Mouse (Mus musculus): ENCODE measurements around the gene Rassf1. TPM values are rescaled to one million over a fixed set of nuclear protein-coding genes. Genes with fewer than 3 reads are reported as not detected.
A peak's percentile ranks its signal among the peaks of the same experiment; 100 is the strongest.

Rassf1 gene
- polyA plus RNA-seq, 1 experiment from 2014 or later = 52.5 TPM

DNA sequence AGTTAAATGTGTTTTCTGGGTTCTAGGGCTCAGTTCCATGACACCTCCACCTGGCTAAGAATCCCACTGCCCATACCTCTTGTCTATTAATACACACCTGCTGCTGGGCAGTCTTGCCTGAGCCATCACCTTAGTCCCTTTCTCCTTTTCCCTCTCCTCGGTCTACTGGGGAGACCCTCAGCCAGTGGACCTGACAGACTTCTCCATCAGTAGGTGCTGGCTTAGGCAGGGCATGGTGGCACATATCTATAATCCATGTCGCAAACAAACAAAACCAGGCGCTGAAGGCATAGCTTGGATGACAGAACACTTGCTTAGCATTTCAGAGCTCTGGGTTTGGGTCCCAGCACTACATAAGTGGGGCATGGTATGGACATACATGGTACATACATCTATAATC, 12.6 kb upstream of the Rassf1 start:
- Histone ChIP-seq H3K36me3 (ENCODE audit: control insufficient read depth, insufficient read depth, low read length) (peaks cover 18% of the 10 kb centered on the region), H3K4me2 (ENCODE audit: low read depth, low read length) (no peak overlapping the region), H3K4me3 (ENCODE audit: low read length) (no peak overlapping the region), H3K4me1 (ENCODE audit: control insufficient read depth, insufficient read depth, low read length) (peaks cover 39% of the 10 kb centered on the region), H3K9me3 (ENCODE audit: control insufficient read depth, low read length) (no peaks in the 10 kb centered on the region), H3K27me3 (replicated peaks; ENCODE audit: control insufficient read depth, insufficient read depth, low read length) (no peaks in the 10 kb centered on the region), H3K27ac (ENCODE audit: low read length) (no peak overlapping the region), H3K9ac (ENCODE audit: low read depth, low read length) (no peak overlapping the region)
- no peak for ATAC-seq
- WGBS = 83% methylated on average over 3 of the region's 3 CpGs

DNA sequence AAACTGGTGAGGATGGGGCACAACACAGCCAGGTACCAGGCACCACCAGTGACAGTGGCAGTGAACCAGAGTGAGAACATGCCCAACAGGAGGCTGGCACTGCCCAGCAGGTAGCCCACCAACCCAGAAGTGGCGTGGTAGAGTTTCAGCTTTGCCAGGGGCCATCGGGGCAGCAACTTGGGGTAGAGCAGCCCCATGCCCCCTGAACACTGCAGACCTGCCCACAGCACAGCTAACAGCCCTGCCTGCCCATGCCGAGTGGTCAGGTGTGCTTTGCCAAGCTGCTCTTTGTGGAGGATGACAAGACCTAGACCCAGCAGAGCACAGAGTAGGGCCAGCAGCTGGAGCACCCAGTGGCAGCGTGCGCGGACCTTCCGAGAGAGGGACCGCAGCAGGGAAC, 11.4 kb upstream of the Rassf1 start:
- H3K36me3 ChIP-seq (ENCODE audit: control insufficient read depth, insufficient read depth, low read length) = peaks cover 20% of the 10 kb centered on the region
- ATAC-seq = no peak

DNA sequence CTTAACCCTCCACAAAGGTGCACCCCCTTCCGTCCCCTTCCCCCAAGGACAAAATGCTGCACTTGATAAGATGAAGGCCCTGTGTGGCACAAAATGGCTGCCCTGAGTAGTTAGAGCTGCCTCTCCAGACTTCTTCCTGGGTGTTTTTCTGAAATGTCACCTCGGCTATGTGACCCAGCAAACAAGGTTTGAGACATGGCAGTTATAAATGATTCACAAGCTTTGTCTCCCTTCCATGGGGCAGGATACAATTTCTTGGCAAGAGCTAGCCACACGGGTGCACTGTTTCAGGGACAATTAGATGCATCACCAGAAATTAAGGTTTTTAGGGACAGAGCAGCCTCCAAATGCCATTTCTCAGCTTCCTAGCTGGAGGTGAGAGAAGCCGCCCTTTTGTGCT, 10.9 kb upstream of the Rassf1 start:
- ATAC-seq = no peak
- H3K27me3 ChIP-seq (replicated peaks; ENCODE audit: control insufficient read depth, insufficient read depth, low read length) = no peaks in the 10 kb centered on the region
- WGBS = 76% methylated on average over 4 of the region's 4 CpGs
- no peak overlapping the region for H3K27ac ChIP-seq (ENCODE audit: low read length)
- H3K9ac ChIP-seq (ENCODE audit: low read depth, low read length) = no peak overlapping the region; the same call in 1 of the 2 replicates
- H3K9me3 ChIP-seq (ENCODE audit: control insufficient read depth, low read length) = no peaks in the 10 kb centered on the region
- no peak overlapping the region for H3K4me2 ChIP-seq (ENCODE audit: low read depth, low read length)
- peaks cover 21% of the 10 kb centered on the region for H3K36me3 ChIP-seq (ENCODE audit: control insufficient read depth, insufficient read depth, low read length)
- H3K4me3 ChIP-seq (ENCODE audit: low read length) = no peak overlapping the region
- H3K4me1 ChIP-seq (ENCODE audit: control insufficient read depth, insufficient read depth, low read length) = peaks cover 36% of the 10 kb centered on the region

More for the DNA sequence above, 11.4 kb upstream of the Rassf1 start:
- no peak overlapping the region for H3K4me2 ChIP-seq (ENCODE audit: low read depth, low read length)
- no peaks in the 10 kb centered on the region for H3K27me3 ChIP-seq (replicated peaks; ENCODE audit: control insufficient read depth, insufficient read depth, low read length)
- 96% methylated on average over 8 of the region's 8 CpGs for WGBS
- no peak overlapping the region for H3K27ac ChIP-seq (ENCODE audit: low read length)
- no peak overlapping the region for H3K9ac ChIP-seq (ENCODE audit: low read depth, low read length)
- H3K9me3 ChIP-seq (ENCODE audit: control insufficient read depth, low read length) = no peaks in the 10 kb centered on the region
- H3K4me3 ChIP-seq (ENCODE audit: low read length) = no peak overlapping the region
- H3K4me1 ChIP-seq (ENCODE audit: control insufficient read depth, insufficient read depth, low read length) = peaks cover 39% of the 10 kb centered on the region

DNA sequence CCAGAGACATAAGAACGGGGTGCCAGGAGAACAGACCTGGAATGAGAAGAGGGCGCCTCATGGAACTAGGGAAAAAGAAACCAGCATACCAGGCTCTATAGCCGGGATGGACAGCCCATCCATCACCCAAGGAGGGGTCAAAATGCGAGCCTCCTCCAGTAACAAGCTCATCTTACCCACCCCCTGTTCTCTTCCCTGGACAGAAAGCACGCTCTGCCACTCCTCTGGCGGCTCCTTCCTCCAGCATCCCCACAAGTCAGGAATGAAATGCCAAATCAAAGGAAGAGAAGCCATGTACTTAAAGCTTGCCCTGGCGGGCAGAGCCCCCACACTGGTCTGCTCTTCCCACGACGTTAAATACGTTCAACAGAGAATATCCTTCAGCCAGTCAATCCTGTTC, 10.3 kb upstream of the Rassf1 start:
- Histone ChIP-seq H3K4me3 (ENCODE audit: low read length) (peak overlapping the region; percentile 70), H3K4me1 (ENCODE audit: control insufficient read depth, insufficient read depth, low read length) (peaks cover 30% of the 10 kb centered on the region), H3K27ac (ENCODE audit: low read length) (no peak overlapping the region; the same call in 1 of the 2 replicates), H3K9me3 (ENCODE audit: control insufficient read depth, low read length) (no peaks in the 10 kb centered on the region), H3K9ac (ENCODE audit: low read depth, low read length) (peak overlapping the region; percentile 60), H3K36me3 (ENCODE audit: control insufficient read depth, insufficient read depth, low read length) (peaks cover 21% of the 10 kb centered on the region), H3K4me2 (ENCODE audit: low read depth, low read length) (peak overlapping the region; percentile 70), H3K27me3 (replicated peaks; ENCODE audit: control insufficient read depth, insufficient read depth, low read length) (no peaks in the 10 kb centered on the region)
- 26% methylated on average over 10 of the region's 10 CpGs for WGBS
- no peak for ATAC-seq

DNA sequence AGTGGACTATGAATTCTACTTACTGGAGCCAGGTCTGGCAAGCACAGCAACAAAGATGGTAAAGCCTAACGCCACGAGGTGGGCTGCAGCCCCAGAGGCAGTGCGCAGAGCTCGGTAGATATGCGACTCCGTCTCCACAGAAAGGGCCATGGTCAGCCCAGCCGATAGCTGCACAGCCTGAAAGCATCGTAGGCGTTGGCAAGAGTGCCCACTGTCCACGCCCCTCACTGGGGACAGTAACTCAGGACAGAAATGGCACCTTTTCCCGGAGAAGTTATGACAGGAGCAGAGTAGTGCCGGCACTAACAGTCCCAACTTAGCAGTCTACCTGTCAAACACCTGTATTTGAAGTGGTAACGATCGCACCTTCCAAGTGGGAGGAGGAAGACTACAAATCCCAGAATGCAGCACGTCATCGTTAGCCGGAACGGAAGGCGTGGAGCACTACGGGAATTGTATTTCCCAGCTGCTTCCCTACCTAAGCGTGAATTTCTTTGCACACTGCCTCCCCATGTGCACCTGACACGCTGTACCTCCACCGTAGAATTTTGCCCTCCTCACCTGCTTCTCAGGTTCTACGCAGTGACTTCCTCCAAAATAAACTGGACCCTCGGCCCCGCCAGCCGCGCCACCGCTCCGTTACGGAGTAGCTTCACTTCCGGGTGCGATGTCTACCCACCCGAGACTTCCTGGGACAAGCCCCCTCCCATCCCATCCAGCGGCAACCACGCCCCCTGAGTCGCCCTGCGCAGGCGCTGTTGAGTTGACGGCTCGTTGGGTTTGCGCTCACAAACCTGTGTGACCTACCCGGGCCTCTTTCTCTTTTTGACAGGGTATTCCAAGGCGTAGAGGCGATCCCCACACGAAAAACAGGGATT, 9.6 kb upstream of the Rassf1 start, which contains the start of the genes Cyb561d2 and Nprl2:
Cyb561d2 (minus strand) TSS at position 720 of the 878 bp plus-strand sequence.
Nprl2 (plus strand) TSS at position 753 of the 878 bp plus-strand sequence.
- H3K9me3 ChIP-seq (ENCODE audit: control insufficient read depth, low read length) = no peaks in the 10 kb centered on the region
- peak within 1 kb of the TSS; percentile 58 for H3K27ac ChIP-seq (ENCODE audit: low read length)
- peak; percentile 88 for ATAC-seq
- H3K4me3 ChIP-seq (ENCODE audit: low read length) = peak within 1 kb of the TSS; percentile 70
- H3K36me3 ChIP-seq (ENCODE audit: control insufficient read depth, insufficient read depth, low read length) = peaks cover 21% of the 10 kb centered on the region
- H3K27me3 ChIP-seq (replicated peaks; ENCODE audit: control insufficient read depth, insufficient read depth, low read length) = no peaks in the 10 kb centered on the region
- under 1% methylated on average over 46 of the region's 46 CpGs for WGBS
- H3K9ac ChIP-seq (ENCODE audit: low read depth, low read length) = peak within 1 kb of the TSS; percentile 60
- H3K4me2 ChIP-seq (ENCODE audit: low read depth, low read length) = peak within 1 kb of the TSS; percentile 70
- peaks cover 24% of the 10 kb centered on the region for H3K4me1 ChIP-seq (ENCODE audit: control insufficient read depth, insufficient read depth, low read length)

GRCm38 (mm10) chr9:107542352-107542686, 9.0 kb upstream of the Rassf1 start:
- WGBS = under 1% methylated on average over 11 of the region's 11 CpGs
- Histone ChIP-seq H3K4me1 (ENCODE audit: control insufficient read depth, insufficient read depth, low read length) (peaks cover 25% of the 10 kb centered on the region), H3K27ac (ENCODE audit: low read length) (no peak overlapping the region), H3K9ac (ENCODE audit: low read depth, low read length) (peak overlapping the region; percentile 60), H3K27me3 (replicated peaks; ENCODE audit: control insufficient read depth, insufficient read depth, low read length) (no peaks in the 10 kb centered on the region), H3K4me2 (ENCODE audit: low read depth, low read length) (peak overlapping the region; percentile 70), H3K4me3 (ENCODE audit: low read length) (peak overlapping the region; percentile 70), H3K9me3 (ENCODE audit: control insufficient read depth, low read length) (no peaks in the 10 kb centered on the region), H3K36me3 (ENCODE audit: control insufficient read depth, insufficient read depth, low read length) (peaks cover 21% of the 10 kb centered on the region)
- peak; percentile 16 for ATAC-seq

- ATAC-seq = no peak
- H3K4me2 ChIP-seq (ENCODE audit: low read depth, low read length) = peak overlapping the region; percentile 70
- H3K27me3 ChIP-seq (replicated peaks; ENCODE audit: control insufficient read depth, insufficient read depth, low read length) = no peaks in the 10 kb centered on the region
- H3K4me1 ChIP-seq (ENCODE audit: control insufficient read depth, insufficient read depth, low read length) = peaks cover 28% of the 10 kb centered on the region
- H3K27ac ChIP-seq (ENCODE audit: low read length) = no peak overlapping the region
- peaks cover 19% of the 10 kb centered on the region for H3K36me3 ChIP-seq (ENCODE audit: control insufficient read depth, insufficient read depth, low read length)
- WGBS = 27% methylated on average over 8 of the region's 8 CpGs
- H3K9me3 ChIP-seq (ENCODE audit: control insufficient read depth, low read length) = no peaks in the 10 kb centered on the region
- peak overlapping the region; percentile 70 for H3K4me3 ChIP-seq (ENCODE audit: low read length)
- H3K9ac ChIP-seq (ENCODE audit: low read depth, low read length) = peak overlapping the region; percentile 60
These were observed 8.6 kb upstream of the Rassf1 start for GRCm38 (mm10) chr9:107542721-107543120.

- no peak overlapping the region for H3K4me3 ChIP-seq (ENCODE audit: low read length)
- no peaks in the 10 kb centered on the region for H3K9me3 ChIP-seq (ENCODE audit: control insufficient read depth, low read length)
- no peak overlapping the region for H3K9ac ChIP-seq (ENCODE audit: low read depth, low read length)
- H3K4me1 ChIP-seq (ENCODE audit: control insufficient read depth, insufficient read depth, low read length) = peaks cover 28% of the 10 kb centered on the region
- peaks cover 17% of the 10 kb centered on the region for H3K36me3 ChIP-seq (ENCODE audit: control insufficient read depth, insufficient read depth, low read length)
- 0 out of 2 replicates have a peak overlapping the region, but pooled peaks have one; percentile 70 for H3K4me2 ChIP-seq (ENCODE audit: low read depth, low read length)
- H3K27me3 ChIP-seq (replicated peaks; ENCODE audit: control insufficient read depth, insufficient read depth, low read length) = no peaks in the 10 kb centered on the region
- H3K27ac ChIP-seq (ENCODE audit: low read length) = no peak overlapping the region
- WGBS = 89% methylated on average over 11 of the region's 11 CpGs
- no peak for ATAC-seq
These were observed 8.1 kb upstream of the Rassf1 start for GRCm38 (mm10) chr9:107543299-107543698.

DNA sequence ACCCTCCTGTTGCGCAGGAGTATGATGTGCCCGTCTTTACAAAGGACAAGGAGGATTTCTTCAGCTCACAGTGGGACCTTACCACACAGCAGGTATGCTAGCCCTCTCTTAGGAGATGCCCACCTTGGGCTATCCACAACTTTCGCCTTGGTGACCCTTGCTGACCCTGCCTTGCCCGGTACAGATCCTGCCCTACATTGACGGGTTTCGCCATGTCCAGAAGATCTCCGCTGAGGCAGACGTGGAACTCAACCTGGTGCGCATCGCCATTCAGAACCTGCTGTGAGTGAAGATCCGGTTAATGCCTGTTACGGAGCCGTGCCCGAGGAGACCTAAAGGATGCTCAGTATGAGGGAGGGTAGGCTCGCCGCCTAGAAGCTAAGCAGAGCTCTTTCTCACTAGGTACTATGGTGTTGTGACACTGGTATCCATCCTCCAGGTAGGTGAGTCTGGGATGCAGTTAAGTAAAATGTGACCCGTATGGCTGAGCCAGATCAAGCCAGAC, 7.1 kb upstream of the Rassf1 start:
- no peak for ATAC-seq
- H3K27ac ChIP-seq (ENCODE audit: low read length) = no peak overlapping the region
- 95% methylated on average over 17 of the region's 17 CpGs for WGBS
- H3K27me3 ChIP-seq (replicated peaks; ENCODE audit: control insufficient read depth, insufficient read depth, low read length) = no peaks in the 10 kb centered on the region
- no peak overlapping the region for H3K9ac ChIP-seq (ENCODE audit: low read depth, low read length)
- H3K4me2 ChIP-seq (ENCODE audit: low read depth, low read length) = no peak overlapping the region
- peaks cover 9% of the 10 kb centered on the region for H3K36me3 ChIP-seq (ENCODE audit: control insufficient read depth, insufficient read depth, low read length)
- no peak overlapping the region for H3K4me3 ChIP-seq (ENCODE audit: low read length)
- H3K9me3 ChIP-seq (ENCODE audit: control insufficient read depth, low read length) = no peaks in the 10 kb centered on the region
- peaks cover 28% of the 10 kb centered on the region for H3K4me1 ChIP-seq (ENCODE audit: control insufficient read depth, insufficient read depth, low read length)
